Mouse (Mus musculus): ENCODE results near the gene Naa16. TPM values are rescaled to one million over a fixed set of nuclear protein-coding genes. Genes with fewer than 3 reads are reported as not detected.
A peak's percentile ranks its signal among the peaks of the same experiment; 100 is the strongest.

The Naa16 gene
- total and polyA plus RNA-seq, 2 experiments from 2014 or later = 7.8 to 12.1 TPM

DNA sequence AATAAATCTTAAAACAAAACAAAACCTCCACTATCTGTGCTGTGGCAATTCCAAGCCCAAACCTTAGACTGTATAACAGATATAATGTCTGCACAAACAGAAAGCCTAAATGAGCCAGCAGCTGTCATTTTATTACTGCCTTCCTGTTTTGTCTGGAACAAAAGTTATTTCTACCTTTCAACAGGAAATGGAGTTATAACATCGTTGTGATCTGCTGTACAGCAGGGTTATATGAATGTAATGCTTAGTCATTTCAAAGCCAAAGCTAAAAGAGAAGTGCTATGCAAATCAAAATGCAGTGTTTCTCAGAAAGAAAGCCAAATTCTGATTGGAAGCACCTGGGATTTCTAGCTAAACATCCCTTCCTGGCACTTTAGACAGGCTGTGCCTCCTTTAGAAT, 2.7 kb upstream of the Naa16 start:
- H3K9me3 ChIP-seq (ENCODE audit: low read length) = no peaks in the 10 kb centered on the region
- H3K9ac ChIP-seq (replicated peaks; ENCODE audit: low read length, poor library complexity, severe bottlenecking) = no peak overlapping the region
- H3K27ac ChIP-seq (ENCODE audit: low read depth, low read length) = no peak overlapping the region
- no peak for TF ChIP-seq CTCF (IDR thresholded peaks at IDR 0.05)
- DNase-seq (ENCODE audit: low spot score) = no peak
- whole genome bisulfite sequencing = 74% methylated on average over 1 of the region's 1 CpGs
- ATAC-seq (ENCODE audit: low FRiP score) = no peak
- H3K4me1 ChIP-seq (ENCODE audit: insufficient read depth, low read length) = peaks cover 10% of the 10 kb centered on the region
- no peak overlapping the region for H3K4me3 ChIP-seq (ENCODE audit: low read depth, low read length)
- no peaks in the 10 kb centered on the region for H3K36me3 ChIP-seq (ENCODE audit: insufficient read depth, low read length)
- no peak overlapping the region for H3K4me2 ChIP-seq (ENCODE audit: low read depth, low read length, poor library complexity, severe bottlenecking)
- no peaks in the 10 kb centered on the region for H3K27me3 ChIP-seq (ENCODE audit: insufficient read depth, low read length)

DNA sequence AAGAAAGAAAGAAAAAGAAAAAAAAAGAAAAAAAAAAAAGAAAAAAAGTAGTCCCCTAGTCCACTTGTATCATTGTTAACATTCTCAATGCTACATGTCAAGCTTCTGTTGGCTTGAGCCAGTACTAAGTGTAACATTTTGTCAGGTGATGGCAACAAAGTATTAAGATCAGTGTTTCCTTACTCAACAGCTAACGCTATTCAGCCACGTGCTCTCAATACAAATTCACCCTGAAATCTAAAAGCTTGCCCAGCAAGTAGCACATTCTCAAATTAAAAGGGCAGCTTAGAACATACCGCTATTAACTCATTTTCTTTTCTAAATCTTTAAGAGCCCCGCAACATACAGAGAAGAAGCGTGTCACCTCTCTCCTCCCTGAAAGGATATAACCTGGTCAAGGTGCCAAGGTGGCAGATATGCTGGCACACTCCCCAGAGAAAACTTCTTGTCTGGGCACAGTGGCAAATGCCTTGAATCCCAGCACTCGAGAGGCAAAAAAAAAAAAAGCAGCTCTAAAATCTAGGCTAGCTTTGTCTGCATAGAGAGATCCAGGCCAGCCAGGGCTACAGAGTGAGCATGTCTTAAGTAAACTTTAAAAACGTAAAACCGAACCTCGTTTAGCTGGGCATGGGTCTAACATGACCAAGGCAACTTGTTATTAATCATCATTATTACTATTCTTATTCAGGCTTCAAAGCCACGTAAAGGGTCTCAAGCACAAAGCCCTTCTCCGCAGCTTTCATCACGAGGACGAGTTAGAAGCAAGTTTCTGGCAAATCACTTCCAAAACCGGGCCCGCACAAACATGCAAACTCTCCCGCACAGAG, 927 bp downstream of the Naa16 start:
- Histone ChIP-seq H3K9me3 (ENCODE audit: low read length) (no peaks in the 10 kb centered on the region), H3K27ac (ENCODE audit: low read depth, low read length) (peak overlapping the region; percentile 81; the same call in 1 of the 2 replicates), H3K4me3 (ENCODE audit: low read depth, low read length) (peak overlapping the region; percentile 86), H3K36me3 (ENCODE audit: insufficient read depth, low read length) (no peaks in the 10 kb centered on the region), H3K9ac (replicated peaks; ENCODE audit: low read length, poor library complexity, severe bottlenecking) (peak overlapping the region; percentile 61), H3K4me2 (ENCODE audit: low read depth, low read length, poor library complexity, severe bottlenecking) (peak overlapping the region; percentile 77), H3K27me3 (ENCODE audit: insufficient read depth, low read length) (no peaks in the 10 kb centered on the region), H3K4me1 (ENCODE audit: insufficient read depth, low read length) (peaks cover 10% of the 10 kb centered on the region)
- under 1% methylated on average over 16 of the region's 16 CpGs for WGBS
- DNase-seq (ENCODE audit: low spot score) = peak; percentile 5
- no peak for ATAC-seq (ENCODE audit: low FRiP score)
- no peak for TF ChIP-seq CTCF (IDR thresholded peaks at IDR 0.05)

DNA sequence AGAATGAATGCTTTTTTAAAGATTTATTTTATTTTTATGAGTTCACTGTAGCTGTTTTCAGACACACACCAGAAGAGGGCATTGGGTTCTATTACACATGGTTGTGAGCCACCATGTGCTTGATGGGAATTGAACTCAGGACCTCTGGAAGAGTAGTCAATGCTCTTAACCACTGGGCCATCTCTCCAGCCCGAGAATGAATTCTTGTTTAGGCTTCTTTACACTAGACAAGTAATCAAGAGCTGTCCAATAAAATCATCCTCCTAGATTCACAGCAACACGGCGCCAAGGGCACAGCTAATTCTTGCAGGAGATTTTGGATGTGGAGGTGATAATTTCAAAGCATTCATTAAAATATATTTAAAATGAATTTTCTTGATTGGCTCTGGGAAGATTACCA, 2.3 kb downstream of the Naa16 start:
- H3K4me3 ChIP-seq (ENCODE audit: low read depth, low read length) = no peak overlapping the region
- no peak overlapping the region for H3K27ac ChIP-seq (ENCODE audit: low read depth, low read length)
- H3K9ac ChIP-seq (replicated peaks; ENCODE audit: low read length, poor library complexity, severe bottlenecking) = no peak overlapping the region
- no peak for DNase-seq (ENCODE audit: low spot score)
- TF ChIP-seq CTCF (IDR thresholded peaks at IDR 0.05) = no peak
- H3K9me3 ChIP-seq (ENCODE audit: low read length) = no peaks in the 10 kb centered on the region
- H3K36me3 ChIP-seq (ENCODE audit: insufficient read depth, low read length) = no peaks in the 10 kb centered on the region
- 92% methylated on average over 3 of the region's 3 CpGs for WGBS
- no peaks in the 10 kb centered on the region for H3K27me3 ChIP-seq (ENCODE audit: insufficient read depth, low read length)
- no peak for ATAC-seq (ENCODE audit: low FRiP score)
- peaks cover 10% of the 10 kb centered on the region for H3K4me1 ChIP-seq (ENCODE audit: insufficient read depth, low read length)
- H3K4me2 ChIP-seq (ENCODE audit: low read depth, low read length, poor library complexity, severe bottlenecking) = no peak overlapping the region

DNA sequence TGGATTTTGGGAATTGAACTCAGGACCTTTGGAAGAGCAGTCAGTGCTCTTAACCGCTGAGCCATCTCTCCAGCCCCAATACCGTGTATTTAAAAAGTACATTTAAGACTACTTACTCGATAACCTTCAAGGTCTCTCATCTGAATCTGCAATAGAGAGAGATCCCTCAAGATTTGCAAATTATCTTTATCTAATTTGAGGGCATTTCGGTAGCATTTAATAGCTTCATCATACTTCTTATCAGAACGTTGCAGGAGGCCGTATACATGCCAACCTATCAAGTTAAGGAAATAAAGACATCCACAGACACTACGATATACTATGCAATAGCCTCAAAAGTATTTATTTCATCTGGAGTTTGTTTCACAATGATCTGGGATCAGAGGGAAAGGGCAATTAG, 7.5 kb downstream of the Naa16 start:
- no peak overlapping the region for H3K4me2 ChIP-seq (ENCODE audit: low read depth, low read length, poor library complexity, severe bottlenecking)
- no peak for TF ChIP-seq CTCF (IDR thresholded peaks at IDR 0.05)
- H3K36me3 ChIP-seq (ENCODE audit: insufficient read depth, low read length) = no peaks in the 10 kb centered on the region; the same call in 1 of the 2 replicates
- no peaks in the 10 kb centered on the region for H3K27me3 ChIP-seq (ENCODE audit: insufficient read depth, low read length)
- H3K9ac ChIP-seq (replicated peaks; ENCODE audit: low read length, poor library complexity, severe bottlenecking) = no peak overlapping the region
- ATAC-seq (ENCODE audit: low FRiP score) (no peak), DNase-seq (ENCODE audit: low spot score) (no peak)
- no peak overlapping the region for H3K27ac ChIP-seq (ENCODE audit: low read depth, low read length)
- H3K4me3 ChIP-seq (ENCODE audit: low read depth, low read length) = no peak overlapping the region
- H3K9me3 ChIP-seq (ENCODE audit: low read length) = no peaks in the 10 kb centered on the region
- WGBS = 91% methylated on average over 7 of the region's 7 CpGs
- H3K4me1 ChIP-seq (ENCODE audit: insufficient read depth, low read length) = no peaks in the 10 kb centered on the region

DNA sequence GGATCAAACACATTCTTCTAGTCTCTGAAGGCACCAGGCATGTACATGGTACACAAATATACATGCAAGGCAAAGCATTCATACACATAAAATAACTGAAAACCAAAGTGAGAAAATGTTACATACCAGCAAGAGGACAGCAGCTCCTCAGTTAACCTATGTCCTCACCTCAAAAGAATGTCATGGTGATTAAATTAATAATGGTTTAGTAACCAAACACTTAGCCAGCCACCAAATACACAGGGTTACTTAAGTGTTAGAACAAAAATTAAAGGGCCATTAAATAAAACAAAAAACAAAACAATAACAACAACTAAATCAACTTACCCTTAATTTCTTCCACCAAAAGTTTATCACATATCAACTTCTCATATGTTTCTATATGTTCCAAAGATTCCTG, 13.5 kb downstream of the Naa16 start:
- Histone ChIP-seq H3K4me3 (ENCODE audit: low read depth, low read length) (no peak overlapping the region), H3K9ac (replicated peaks; ENCODE audit: low read length, poor library complexity, severe bottlenecking) (no peak overlapping the region), H3K4me1 (ENCODE audit: insufficient read depth, low read length) (no peaks in the 10 kb centered on the region), H3K4me2 (ENCODE audit: low read depth, low read length, poor library complexity, severe bottlenecking) (no peak overlapping the region), H3K36me3 (ENCODE audit: insufficient read depth, low read length) (no peaks in the 10 kb centered on the region; the same call in 1 of the 2 replicates), H3K27ac (ENCODE audit: low read depth, low read length) (no peak overlapping the region), H3K27me3 (ENCODE audit: insufficient read depth, low read length) (no peaks in the 10 kb centered on the region), H3K9me3 (ENCODE audit: low read length) (no peaks in the 10 kb centered on the region)
- DNase-seq (ENCODE audit: low spot score) (no peak), ATAC-seq (ENCODE audit: low FRiP score) (no peak)
- no peak for TF ChIP-seq CTCF (IDR thresholded peaks at IDR 0.05)

DNA sequence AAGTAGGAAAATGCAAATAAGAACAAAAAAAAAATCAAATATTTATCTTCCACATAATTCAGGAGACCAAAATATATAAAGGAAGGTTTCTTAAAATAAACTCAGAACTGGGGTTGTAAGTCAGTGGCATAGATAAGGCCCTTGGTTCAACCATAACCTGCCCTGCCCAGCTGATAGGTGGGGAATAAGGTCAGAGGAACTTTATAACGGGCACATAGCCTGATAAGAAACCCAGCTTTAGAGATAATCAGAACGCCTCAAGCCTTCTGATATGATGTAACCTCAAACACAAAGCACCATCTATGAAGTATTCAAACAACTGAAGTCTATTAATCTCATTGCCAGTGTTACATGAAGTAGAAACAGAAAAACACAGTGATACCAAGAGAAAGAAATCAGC, 32.5 kb downstream of the Naa16 start:
- Histone ChIP-seq H3K4me2 (ENCODE audit: low read depth, low read length, poor library complexity, severe bottlenecking) (no peak overlapping the region), H3K4me1 (ENCODE audit: insufficient read depth, low read length) (no peaks in the 10 kb centered on the region), H3K9ac (replicated peaks; ENCODE audit: low read length, poor library complexity, severe bottlenecking) (no peak overlapping the region), H3K4me3 (ENCODE audit: low read depth, low read length) (no peak overlapping the region), H3K36me3 (ENCODE audit: insufficient read depth, low read length) (peaks cover 12% of the 10 kb centered on the region), H3K27ac (ENCODE audit: low read depth, low read length) (no peak overlapping the region), H3K9me3 (ENCODE audit: low read length) (no peaks in the 10 kb centered on the region), H3K27me3 (ENCODE audit: insufficient read depth, low read length) (no peaks in the 10 kb centered on the region)
- DNase-seq (ENCODE audit: low spot score) = no peak
- no peak for ATAC-seq (ENCODE audit: low FRiP score)
- 93% methylated on average over 2 of the region's 2 CpGs for WGBS
- no peak for TF ChIP-seq CTCF (IDR thresholded peaks at IDR 0.05)
